Mouse (Mus musculus): ENCODE measurements around the gene Sp4.

The Sp4 gene

DNA sequence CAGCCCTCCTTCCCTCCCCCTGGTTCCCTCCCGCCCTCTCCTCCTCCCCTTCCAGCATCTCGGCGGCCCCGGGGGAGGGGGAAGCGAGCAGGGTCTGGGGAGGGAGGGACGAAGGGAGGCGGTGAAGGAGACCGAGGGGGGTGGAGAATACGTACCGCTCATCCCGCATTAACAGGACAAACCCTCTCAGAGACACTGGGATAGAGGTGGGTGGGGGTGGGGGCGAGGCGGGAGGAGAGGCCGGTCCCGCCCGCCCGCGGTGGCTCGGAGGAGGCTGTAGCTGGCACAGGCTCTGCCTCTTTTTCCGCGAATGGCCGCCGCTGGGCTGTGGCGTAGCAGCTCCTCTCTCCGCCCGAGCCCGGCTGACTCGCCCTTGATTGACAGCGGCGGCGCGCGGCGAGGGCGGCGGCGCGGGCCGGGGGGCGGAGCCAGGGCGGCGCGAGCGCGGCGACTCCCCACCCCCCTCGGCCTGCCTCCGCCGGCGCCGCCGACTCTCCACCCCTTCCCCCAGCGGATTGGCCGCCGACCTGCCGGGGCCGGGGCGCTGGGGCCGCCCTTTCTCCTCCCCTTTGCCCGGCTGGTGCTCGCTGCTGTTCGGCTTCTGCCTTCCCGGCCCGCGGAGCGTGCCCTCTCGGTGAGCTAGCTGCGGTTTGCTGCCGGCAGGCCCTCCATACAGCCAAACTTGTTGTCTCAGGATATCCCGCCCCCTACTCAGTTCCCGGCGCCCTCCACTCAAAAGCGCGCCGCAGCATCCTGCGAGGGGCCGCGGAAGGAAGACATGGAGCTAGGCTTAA is at the start of gene Sp4:
Gene Sp4, minus strand, starts transcription at position 369 of the 794 bp plus-strand sequence.
- in situ Hi-C loops (cut with MboI, MseI), result loop anchor here (5.0 kb wide), 1 partner anchor 71 kb away; no protein-coding TSS in a partner anchor

DNA sequence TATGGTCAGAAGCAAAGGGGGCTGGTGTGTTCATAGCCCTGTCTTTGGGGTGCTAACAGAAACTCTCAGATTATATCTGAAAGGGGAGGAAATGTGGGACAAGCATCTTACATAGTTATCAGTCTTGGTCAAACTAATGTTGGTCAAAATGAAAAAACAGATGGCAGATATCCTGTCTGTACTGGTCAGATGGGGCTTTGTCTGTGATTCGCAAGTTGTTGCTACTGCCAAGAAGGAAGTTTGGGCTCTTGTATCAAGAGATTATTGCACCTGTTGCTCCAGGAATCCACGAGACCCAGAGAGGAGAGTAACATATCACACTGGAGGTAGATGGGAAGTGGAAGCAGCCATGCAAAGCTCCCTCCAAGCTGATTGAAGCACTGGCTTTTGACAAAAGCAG is 37.9 kb upstream of the Sp4 start:
- in situ Hi-C loops (cut with MboI, MseI), result no loop called here

DNA sequence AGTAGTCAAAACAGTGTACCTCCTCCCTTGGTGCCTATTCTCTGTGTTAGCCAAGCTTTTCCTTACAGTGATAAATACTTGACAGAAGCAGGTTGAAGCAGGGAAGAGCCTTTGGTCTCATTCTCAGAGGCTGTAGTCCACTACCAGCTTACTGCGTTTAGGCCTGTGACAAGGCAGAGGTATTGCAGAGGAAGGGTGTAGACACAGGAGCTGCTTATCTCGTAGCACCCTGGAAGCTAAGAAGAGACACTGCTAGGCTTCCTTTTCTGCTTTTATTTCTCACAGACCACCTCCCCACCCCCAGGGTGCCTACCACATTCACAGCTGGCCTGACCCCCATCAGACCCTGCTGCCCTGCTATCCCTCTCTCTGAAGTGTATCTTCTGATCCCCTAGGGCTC is 37.0 kb upstream of the Sp4 start:
- in situ Hi-C loops (cut with MboI, MseI), result no loop called here

DNA sequence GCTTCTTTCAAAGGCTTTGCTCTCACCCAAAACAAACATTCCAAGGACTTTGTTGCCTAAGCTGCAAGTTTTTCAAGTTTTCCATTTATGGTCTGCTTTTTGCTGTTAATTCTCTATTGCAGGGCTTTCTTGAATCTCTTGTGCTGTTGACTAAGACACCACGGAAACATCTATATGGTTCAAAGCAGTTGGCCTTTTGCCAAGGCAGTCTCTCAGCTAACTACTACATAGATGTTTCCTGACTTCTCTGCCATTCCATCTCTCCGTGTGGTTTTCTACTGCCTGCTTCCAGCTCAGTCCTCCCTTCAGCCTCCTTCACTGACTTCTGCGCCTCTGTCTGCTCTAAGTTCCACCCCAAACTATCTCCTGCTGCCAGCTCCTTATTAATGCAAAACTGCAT is 36.1 kb upstream of the Sp4 start:
- in situ Hi-C loops (cut with MboI, MseI), result no loop called here

DNA sequence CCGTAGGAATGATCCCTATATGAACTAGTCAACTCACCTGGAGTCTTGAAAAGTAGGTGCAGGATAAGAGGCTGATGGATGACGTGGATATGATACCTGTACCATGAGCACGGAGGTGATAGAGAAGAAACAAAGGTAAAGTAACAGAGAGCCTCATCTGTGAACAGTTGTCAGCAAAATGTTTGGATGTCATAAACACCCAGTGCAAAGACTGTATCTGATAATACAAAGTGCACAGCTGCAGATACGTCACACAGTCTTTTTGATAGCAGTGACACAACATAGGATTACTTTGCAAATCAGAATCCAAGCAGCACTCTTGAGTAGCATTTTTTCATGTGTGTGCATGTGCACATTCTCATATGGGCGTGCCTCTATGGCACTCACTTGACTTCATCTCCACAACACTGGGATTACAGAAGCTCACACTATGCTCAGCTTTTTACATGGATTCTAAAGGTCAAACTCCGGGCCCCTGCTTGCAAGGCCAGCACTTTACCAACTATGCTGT is 27.6 kb upstream of the Sp4 start:
- in situ Hi-C loops (cut with MboI, MseI), result no loop called here

DNA sequence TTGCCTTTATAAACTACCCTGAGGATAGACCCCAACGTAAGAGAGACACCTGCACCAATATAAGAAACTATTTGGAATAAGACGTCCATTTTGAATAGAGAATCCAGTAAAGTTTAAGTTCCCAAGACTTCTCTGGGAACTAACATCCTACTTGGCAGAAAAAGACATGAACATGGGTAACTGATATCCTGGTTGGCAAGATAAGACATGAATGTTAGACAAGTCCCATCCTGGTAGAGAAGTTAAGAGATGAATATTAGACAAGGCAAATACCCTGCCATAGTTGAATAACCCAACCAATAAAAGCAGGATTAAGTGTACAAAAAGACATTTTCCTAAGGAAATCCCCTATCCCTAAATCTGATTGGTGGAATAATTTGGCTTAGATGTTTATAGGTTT is 26.3 kb upstream of the Sp4 start:
- in situ Hi-C loops (cut with MboI, MseI), result no loop called here

DNA sequence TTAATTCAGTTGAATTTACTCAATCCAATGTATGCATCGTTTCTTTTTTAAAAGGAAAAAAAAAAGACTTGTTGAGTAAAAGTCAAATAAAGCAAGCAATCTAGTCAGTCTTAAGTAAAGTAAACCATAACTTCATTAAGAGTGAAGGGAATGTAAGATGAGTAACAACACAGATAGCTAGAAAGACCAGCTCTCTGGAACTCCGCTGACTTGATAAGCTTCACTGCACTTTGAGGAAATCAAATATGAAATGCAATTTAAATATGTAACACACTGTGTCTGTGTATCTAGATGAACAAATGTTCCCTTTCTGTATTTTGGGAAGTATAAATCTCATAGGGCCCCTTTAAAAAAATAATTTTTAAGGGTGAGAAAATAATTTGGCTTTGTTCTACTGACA is 24.9 kb upstream of the Sp4 start:
- in situ Hi-C loops (cut with MboI, MseI), result no loop called here

DNA sequence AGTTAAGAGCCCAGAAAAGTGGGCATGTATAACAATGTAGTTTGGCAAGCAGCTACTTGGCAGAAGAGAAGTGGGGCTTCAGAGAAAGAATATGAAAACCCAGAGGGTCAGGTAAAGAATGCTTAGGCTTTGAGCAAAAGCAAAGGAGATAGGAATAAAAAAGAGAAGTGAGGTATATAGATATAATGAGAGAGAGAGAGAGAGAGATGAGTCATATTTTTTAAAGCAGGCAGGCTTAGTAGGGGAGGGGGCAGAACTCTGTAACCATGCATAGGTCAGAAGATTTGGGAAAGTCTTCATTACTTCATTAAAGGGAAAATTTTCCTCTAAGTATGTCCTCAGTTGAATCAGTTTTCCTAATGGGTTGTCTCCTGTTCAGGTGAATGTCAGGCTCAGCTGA is 18.8 kb upstream of the Sp4 start:
- in situ Hi-C loops (cut with MboI, MseI), result no loop called here

DNA sequence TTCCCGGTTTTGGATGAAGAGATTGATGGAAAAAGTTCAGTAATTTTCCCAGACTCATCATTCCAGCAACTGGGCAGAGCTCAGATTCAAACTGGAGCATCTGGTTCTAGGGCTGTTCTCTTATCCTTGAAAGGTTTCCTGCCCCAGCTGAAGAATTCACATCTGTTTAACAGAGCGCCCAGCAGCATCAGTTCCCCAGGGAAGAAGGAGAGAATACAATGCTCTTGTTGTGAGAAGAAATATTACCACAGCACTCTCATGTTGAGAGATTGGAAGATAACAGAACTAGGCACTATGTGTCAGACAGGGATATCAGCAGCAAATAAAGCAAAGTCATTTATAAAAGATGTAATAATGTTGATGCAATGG is 13.2 kb upstream of the Sp4 start:
- in situ Hi-C loops (cut with MboI, MseI), result no loop called here

DNA sequence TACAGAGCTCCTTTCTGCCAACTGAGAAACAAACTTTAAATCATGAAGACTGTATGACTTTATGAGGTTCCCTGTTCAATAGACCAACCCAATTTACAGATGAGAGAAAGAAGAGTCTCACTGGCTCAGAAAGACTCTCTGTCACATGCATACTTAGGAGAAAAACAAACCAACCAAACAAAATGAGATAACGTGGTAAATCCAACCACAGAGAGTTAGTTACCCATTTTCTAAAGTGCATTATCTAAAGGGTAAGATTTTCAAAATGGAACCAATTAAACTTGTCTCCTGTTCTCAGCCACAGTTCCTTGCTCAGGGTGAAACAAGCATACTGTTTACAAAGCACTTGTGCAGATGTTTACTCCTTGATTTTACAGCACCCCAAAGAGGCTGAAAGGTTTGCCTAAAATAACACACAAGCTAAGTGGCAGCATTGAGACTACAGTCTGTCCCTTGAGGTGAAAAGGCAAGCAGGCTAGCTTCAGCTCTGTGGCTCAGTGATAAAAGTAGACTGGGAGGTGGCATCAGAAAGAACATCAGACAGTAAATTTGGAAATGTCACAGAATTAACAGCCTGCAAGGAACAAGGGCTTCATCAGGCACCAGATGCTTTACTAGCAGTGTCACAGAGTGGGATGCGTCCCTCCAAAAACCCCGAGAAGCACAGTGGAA is 12.7 kb upstream of the Sp4 start:
- in situ Hi-C loops (cut with MboI, MseI), result no loop called here

DNA sequence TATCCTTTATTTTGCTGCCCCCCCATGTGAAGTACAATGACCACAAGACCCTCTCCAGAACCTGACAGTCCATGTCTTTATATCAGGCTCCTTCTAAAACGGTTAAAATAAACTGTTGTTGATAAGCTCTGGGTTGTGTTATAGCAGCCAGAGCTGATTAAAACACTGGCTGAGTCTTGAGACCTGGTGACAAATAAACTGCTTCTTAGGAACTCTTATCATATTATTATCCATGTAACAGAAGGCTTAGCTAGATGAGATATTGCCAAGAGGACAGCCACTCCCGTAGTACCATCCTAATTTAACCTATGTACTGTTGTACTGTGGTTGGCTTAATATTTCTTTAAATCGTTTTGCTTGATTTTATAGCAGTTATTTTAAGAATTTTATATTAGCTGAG is 2.3 kb upstream of the Sp4 start:
- in situ Hi-C loops (cut with MboI, MseI), result loop anchor here (5.0 kb wide), 1 partner anchor 69 kb away; no protein-coding TSS in a partner anchor

DNA sequence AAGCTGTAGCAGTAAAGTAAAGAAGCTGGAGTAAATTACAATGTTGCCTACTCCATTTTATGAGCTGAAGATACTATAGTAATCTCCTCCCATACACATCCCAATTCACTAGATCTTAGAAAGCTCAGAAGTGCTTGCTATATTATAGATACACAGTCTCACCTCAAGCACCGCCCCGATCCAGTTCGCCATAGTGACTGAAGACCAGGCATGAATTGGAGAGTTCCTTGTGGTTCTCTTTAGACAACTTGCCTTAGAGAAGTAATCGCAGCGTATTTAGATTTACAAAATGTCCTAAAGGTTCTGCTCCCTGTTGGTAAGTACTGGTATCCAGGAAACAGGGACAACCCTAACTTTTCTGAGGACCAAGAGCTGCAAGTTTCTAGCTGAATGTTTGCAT is 1.8 kb upstream of the Sp4 start:
- in situ Hi-C loops (cut with MboI, MseI), result loop anchor here (5.0 kb wide), 1 partner anchor 69 kb away; no protein-coding TSS in a partner anchor

DNA sequence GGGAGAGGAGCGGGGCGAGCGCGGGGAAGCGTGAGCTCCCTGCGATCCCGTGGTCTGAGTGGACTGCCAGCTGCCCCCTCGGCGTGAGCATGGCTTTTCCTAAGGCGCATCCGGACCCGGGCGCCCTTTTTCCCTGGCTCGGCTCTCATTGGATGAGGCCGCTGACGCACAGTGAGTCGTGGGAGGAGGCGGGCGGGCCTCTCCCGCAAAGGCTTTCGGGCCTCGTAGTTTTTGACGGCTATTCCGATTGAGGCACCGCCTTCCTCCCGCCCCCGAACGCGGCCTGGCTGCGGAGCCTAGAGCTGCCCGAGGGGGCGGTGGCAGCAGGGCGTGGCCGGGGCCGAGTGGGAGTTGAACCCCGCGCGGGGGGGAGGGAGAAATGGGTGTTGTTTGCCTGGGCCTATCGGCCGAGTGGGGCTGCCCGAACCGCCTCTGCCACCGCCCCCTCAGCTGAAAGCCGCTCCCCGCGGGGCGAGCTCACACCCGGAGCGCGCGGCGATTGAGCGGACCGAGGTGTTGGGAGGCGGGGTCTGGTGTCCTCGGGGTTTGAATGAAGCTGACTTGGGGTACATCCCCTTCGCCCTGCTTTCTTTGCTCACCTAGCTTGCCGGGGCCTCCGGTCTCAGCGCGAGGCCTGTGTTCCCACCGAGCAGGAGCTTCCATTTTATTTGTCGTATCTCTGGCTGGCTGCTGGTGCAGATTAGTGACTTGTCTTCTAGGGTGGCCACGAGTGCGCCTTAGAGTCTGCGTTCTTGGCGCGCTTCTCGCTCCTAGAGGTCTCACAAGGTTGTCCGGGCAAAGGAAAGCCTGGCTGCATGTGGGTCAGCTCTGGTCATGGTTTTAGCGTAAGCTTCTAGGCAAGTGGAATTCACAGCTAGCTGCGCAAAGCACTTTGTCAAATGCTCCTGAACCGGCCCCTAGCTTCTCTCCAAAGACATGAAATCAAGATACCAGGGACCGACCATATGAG is 911 bp upstream of the Sp4 start:
- in situ Hi-C loops (cut with MboI, MseI), result loop anchor here (5.0 kb wide), 1 partner anchor 70 kb away; no protein-coding TSS in a partner anchor

DNA sequence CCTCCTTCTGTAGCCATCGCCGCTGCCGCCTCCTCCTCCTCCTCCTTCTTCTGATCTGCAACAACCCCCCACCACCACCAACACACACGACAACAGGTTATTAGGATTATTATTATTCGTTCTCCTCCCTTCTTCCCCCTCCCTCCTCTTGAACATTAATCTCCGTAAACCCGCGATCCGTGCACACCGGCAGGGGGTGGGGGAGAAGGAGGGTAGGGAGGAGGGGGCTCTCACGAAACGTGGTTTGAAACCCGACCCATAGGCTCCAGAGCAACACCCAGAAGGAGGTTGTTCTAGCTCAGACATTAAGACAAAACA is 527 bp downstream of the Sp4 start:
- in situ Hi-C loops (cut with MboI, MseI), result loop anchor here (5.0 kb wide), 1 partner anchor 72 kb away; no protein-coding TSS in a partner anchor

DNA sequence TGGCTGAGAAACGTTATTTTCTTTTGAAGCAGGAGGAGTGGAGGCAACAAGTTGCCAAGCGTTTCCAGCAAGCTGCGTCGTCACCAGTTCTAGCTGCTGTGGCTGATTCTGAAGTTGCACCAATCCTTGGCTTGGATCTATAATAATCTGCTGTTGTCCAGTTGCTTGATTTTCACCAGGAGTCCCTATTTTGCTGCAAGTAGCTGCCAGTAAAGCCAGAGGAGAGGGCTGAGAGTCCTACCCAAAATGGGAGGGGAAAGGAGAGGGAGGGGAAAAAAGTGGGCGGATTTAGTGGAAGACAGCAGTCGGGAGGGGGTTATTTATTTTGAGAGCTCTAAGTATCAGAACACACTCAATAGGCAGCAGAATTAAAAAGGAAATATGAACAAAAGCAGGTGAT is 1.3 kb downstream of the Sp4 start:
- in situ Hi-C loops (cut with MboI, MseI), result loop anchor here (5.0 kb wide), 1 partner anchor 72 kb away; no protein-coding TSS in a partner anchor

DNA sequence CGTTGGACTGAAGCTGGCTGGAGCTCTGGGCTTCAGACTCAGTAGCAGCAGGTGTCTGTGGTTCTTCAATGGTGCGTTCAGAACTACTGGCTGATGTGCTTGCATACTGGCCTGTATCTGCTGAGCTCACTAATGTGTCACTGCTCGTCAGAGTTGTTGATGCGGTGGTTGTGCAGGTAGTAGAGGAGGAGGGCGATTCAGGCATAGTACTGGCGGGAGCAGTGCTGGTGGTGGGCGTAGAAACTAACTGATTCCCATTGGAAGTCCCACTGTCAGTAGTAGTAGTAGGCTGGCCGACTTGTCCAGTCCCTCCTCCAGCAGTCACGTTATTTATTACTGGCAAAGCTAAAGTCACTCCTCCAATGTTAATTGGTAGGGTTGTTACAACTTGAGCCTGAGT is 2.1 kb downstream of the Sp4 start:
- in situ Hi-C loops (cut with MboI, MseI), result no loop called here

DNA sequence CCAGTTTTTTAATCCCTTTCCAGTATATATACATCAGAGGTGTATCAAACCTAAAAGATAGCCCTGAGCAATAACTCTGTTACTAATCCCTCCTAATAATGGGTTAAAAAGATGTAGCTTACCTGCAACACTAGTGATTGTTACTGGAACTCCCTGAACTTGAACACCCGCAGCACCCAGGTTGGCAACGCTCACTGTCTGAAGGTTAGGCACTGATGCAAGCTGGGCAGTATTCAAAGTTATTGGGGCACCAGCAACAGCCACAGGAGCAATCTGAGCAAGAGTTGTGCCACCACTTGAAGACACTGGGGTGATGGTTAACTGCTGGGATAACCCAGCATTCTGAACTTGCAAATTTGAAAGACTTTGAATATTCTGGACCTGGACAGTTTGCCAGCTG is 2.7 kb downstream of the Sp4 start:
- in situ Hi-C loops (cut with MboI, MseI), result no loop called here

DNA sequence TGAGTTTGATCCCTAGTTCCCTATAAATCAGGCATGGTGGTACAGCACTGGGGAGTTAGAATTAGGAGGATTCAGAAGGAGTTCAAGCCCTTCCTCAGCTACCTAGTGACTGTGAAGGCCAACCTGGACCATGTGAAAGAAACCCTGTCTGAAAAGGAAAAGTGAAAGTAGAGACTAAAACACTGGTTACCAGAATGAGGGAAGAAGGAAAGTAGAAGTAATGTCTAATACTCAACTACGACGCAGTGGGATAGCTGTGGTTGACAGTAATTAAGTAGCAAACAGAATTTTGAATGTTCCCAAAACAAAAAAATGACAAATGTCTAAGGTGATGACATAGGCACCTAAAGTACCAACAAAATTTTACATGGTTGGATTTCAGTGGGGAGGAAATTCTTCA is 5.0 kb downstream of the Sp4 start:
- in situ Hi-C loops (cut with MboI, MseI), result no loop called here

DNA sequence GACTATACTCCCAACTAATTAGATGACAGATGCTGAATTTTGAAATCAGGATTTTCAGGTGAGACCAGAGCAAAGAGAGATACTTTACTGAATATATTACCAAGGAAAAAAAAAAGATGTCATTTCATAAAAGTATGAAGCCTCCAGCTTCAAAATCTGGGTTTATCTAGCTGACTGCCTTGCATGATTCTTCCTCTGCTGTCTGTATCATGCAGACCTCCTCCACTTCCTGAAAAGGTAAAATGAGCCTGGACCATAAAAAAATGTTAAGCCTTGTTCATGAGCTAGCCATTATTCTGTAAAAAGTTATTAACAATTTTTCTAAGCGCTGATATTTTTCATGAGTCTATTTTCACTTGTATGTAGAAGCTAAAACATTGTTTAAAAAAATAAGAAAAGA is 5.4 kb downstream of the Sp4 start:
- in situ Hi-C loops (cut with MboI, MseI), result no loop called here

DNA sequence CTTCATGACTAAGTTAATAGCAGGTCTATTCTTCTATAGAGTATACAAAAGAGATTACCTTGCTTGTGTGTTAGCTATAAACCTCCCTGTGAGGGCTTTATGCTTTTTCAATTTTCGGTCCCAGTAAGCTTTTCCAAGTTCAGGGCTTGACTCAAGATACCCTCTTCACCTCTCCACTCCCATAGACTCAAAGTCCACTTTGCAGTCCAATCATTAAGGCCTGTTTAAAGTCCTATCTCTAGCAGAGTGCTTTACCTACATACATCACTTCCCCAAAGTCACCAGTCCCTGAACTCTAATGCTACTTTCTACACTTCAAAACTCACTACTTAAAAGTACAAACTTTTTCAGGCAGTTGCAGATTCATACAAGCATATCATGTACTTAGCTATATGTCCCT is 12.3 kb downstream of the Sp4 start:
- in situ Hi-C loops (cut with MboI, MseI), result no loop called here

DNA sequence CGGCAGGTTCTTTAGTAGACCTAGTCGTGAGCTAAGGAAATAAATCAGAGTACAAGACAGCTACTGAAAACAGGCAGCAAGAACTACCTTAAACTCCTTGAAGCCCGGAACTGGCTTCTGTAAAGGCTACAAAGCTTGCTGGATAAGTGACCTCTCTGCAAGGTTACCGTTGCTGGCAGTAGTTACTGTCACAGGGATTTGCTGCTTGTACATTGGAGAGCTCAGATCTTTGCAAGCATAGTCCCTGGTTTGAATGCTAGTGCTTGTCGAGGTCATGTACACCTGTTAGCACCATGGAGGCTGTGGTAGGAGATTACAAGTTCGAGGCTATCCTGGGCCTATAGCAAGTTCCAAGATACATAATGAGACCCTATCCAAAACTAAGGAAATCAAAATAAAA is 16.1 kb downstream of the Sp4 start:
- in situ Hi-C loops (cut with MboI, MseI), result no loop called here

DNA sequence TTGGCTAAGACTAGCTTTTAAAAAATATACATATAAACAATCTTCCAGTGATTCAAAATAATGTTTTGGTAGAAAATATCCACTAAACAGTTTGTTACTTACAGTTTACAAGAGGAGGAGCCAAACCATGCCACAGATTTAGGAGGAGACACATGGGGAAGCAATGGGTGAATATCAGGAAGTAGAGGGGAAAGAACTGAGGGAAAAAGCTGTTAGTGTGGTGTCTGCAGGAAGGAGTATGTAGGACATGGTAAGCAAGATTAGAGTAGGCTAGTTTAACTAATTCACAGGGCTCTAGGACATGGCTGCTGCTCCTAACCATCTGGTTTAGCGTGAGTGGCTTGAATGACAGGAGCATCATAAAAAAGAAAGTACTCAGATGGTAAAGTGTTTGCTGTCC is 19.3 kb downstream of the Sp4 start:
- in situ Hi-C loops (cut with MboI, MseI), result no loop called here

Measured in regulatory T cell (primary cell).